Mouse (Mus musculus): ENCODE results near the gene Lad1. TPM values are rescaled to one million over a fixed set of nuclear protein-coding genes. Genes with fewer than 3 reads are reported as not detected.

Lad1 gene
- polyA plus RNA-seq, 1 experiment from 2014 or later = 0.58 TPM

- H3K9me3 ChIP-seq (ENCODE audit: control insufficient read depth, low read length) = no peaks in the 10 kb centered on the region
- peaks cover 7% of the 10 kb centered on the region for H3K4me1 ChIP-seq (ENCODE audit: control insufficient read depth, insufficient read depth, low read length)
- H3K36me3 ChIP-seq (ENCODE audit: control insufficient read depth, insufficient read depth, low read length) = no peaks in the 10 kb centered on the region
- no peak overlapping the region for H3K27ac ChIP-seq (replicated peaks; ENCODE audit: low read depth, low read length)
- no peak overlapping the region for H3K4me3 ChIP-seq (replicated peaks; ENCODE audit: low read depth, low read length)
- DNase-seq (no peak), ATAC-seq (ENCODE audit: low FRiP score, low TSS enrichment) (no peak)
- H3K27me3 ChIP-seq (ENCODE audit: control insufficient read depth, insufficient read depth, low read length) = no peaks in the 10 kb centered on the region
- no peak overlapping the region for H3K4me2 ChIP-seq (ENCODE audit: low read length)
- H3K9ac ChIP-seq (replicated peaks; ENCODE audit: low read length) = no peak overlapping the region
- WGBS = 73% methylated on average over 4 of the region's 4 CpGs
Observed at GRCm38 (mm10) chr1:135856070-135856469, 37.7 kb downstream of the Lad1 start.

GRCm38 (mm10) chr1:135857137-135857775, 38.9 kb downstream of the Lad1 start:
- Histone ChIP-seq H3K9me3 (ENCODE audit: control insufficient read depth, low read length) (no peaks in the 10 kb centered on the region), H3K4me3 (replicated peaks; ENCODE audit: low read depth, low read length) (no peak overlapping the region), H3K36me3 (ENCODE audit: control insufficient read depth, insufficient read depth, low read length) (no peaks in the 10 kb centered on the region), H3K27me3 (ENCODE audit: control insufficient read depth, insufficient read depth, low read length) (no peaks in the 10 kb centered on the region), H3K27ac (replicated peaks; ENCODE audit: low read depth, low read length) (no peak overlapping the region), H3K9ac (replicated peaks; ENCODE audit: low read length) (no peak overlapping the region), H3K4me1 (ENCODE audit: control insufficient read depth, insufficient read depth, low read length) (peaks cover 4% of the 10 kb centered on the region; the same call in 1 of the 2 replicates), H3K4me2 (ENCODE audit: low read length) (no peak overlapping the region)
- WGBS = 67% methylated on average over 11 of the region's 11 CpGs
- DNase-seq (no peak), ATAC-seq (ENCODE audit: low FRiP score, low TSS enrichment) (no peak)

GRCm38 (mm10) chr1:135858533-135858932, 40.1 kb downstream of the Lad1 start:
- no peak overlapping the region for H3K4me2 ChIP-seq (ENCODE audit: low read length)
- H3K27me3 ChIP-seq (ENCODE audit: control insufficient read depth, insufficient read depth, low read length) = no peaks in the 10 kb centered on the region
- H3K9me3 ChIP-seq (ENCODE audit: control insufficient read depth, low read length) = no peaks in the 10 kb centered on the region
- H3K4me3 ChIP-seq (replicated peaks; ENCODE audit: low read depth, low read length) = no peak overlapping the region
- ATAC-seq (ENCODE audit: low FRiP score, low TSS enrichment) (no peak), DNase-seq (no peak)
- H3K36me3 ChIP-seq (ENCODE audit: control insufficient read depth, insufficient read depth, low read length) = no peaks in the 10 kb centered on the region
- 93% methylated on average over 7 of the region's 7 CpGs for WGBS
- no peaks in the 10 kb centered on the region for H3K4me1 ChIP-seq (ENCODE audit: control insufficient read depth, insufficient read depth, low read length)
- no peak overlapping the region for H3K9ac ChIP-seq (replicated peaks; ENCODE audit: low read length)
- H3K27ac ChIP-seq (replicated peaks; ENCODE audit: low read depth, low read length) = no peak overlapping the region

- no peaks in the 10 kb centered on the region for H3K9me3 ChIP-seq (ENCODE audit: control insufficient read depth, low read length)
- H3K4me2 ChIP-seq (ENCODE audit: low read length) = no peak overlapping the region
- DNase-seq (no peak), ATAC-seq (ENCODE audit: low FRiP score, low TSS enrichment) (no peak)
- H3K9ac ChIP-seq (replicated peaks; ENCODE audit: low read length) = no peak overlapping the region
- H3K27me3 ChIP-seq (ENCODE audit: control insufficient read depth, insufficient read depth, low read length) = no peaks in the 10 kb centered on the region
- no peaks in the 10 kb centered on the region for H3K4me1 ChIP-seq (ENCODE audit: control insufficient read depth, insufficient read depth, low read length)
- no peak overlapping the region for H3K27ac ChIP-seq (replicated peaks; ENCODE audit: low read depth, low read length)
- H3K36me3 ChIP-seq (ENCODE audit: control insufficient read depth, insufficient read depth, low read length) = no peaks in the 10 kb centered on the region
- H3K4me3 ChIP-seq (replicated peaks; ENCODE audit: low read depth, low read length) = no peak overlapping the region
- 75% methylated on average over 5 of the region's 5 CpGs for whole genome bisulfite sequencing
Observed at GRCm38 (mm10) chr1:135861091-135861490, 42.7 kb downstream of the Lad1 start.

GRCm38 (mm10) chr1:135861980-135862552, 43.7 kb downstream of the Lad1 start:
- H3K27me3 ChIP-seq (ENCODE audit: control insufficient read depth, insufficient read depth, low read length) = no peaks in the 10 kb centered on the region
- DNase-seq (no peak), ATAC-seq (ENCODE audit: low FRiP score, low TSS enrichment) (no peak)
- H3K36me3 ChIP-seq (ENCODE audit: control insufficient read depth, insufficient read depth, low read length) = no peaks in the 10 kb centered on the region
- H3K9ac ChIP-seq (replicated peaks; ENCODE audit: low read length) = no peak overlapping the region
- no peaks in the 10 kb centered on the region for H3K4me1 ChIP-seq (ENCODE audit: control insufficient read depth, insufficient read depth, low read length)
- no peak overlapping the region for H3K4me2 ChIP-seq (ENCODE audit: low read length)
- no peaks in the 10 kb centered on the region for H3K9me3 ChIP-seq (ENCODE audit: control insufficient read depth, low read length)
- no peak overlapping the region for H3K27ac ChIP-seq (replicated peaks; ENCODE audit: low read depth, low read length)
- 73% methylated on average over 9 of the region's 9 CpGs for WGBS
- H3K4me3 ChIP-seq (replicated peaks; ENCODE audit: low read depth, low read length) = no peak overlapping the region

- no peak for DNase-seq
Observed at GRCm38 (mm10) chr1:135862561-135862960, 44.2 kb downstream of the Lad1 start.

GRCm38 (mm10) chr1:135863786-135864335, 45.5 kb downstream of the Lad1 start:
- no peaks in the 10 kb centered on the region for H3K9me3 ChIP-seq (ENCODE audit: control insufficient read depth, low read length)
- no peaks in the 10 kb centered on the region for H3K4me1 ChIP-seq (ENCODE audit: control insufficient read depth, insufficient read depth, low read length)
- ATAC-seq (ENCODE audit: low FRiP score, low TSS enrichment) = no peak
- H3K4me3 ChIP-seq (replicated peaks; ENCODE audit: low read depth, low read length) = no peak overlapping the region
- no peaks in the 10 kb centered on the region for H3K36me3 ChIP-seq (ENCODE audit: control insufficient read depth, insufficient read depth, low read length)
- no peaks in the 10 kb centered on the region for H3K27me3 ChIP-seq (ENCODE audit: control insufficient read depth, insufficient read depth, low read length)
- no peak overlapping the region for H3K27ac ChIP-seq (replicated peaks; ENCODE audit: low read depth, low read length)
- WGBS = 87% methylated on average over 9 of the region's 9 CpGs
- H3K4me2 ChIP-seq (ENCODE audit: low read length) = no peak overlapping the region
- DNase-seq = no peak
- H3K9ac ChIP-seq (replicated peaks; ENCODE audit: low read length) = no peak overlapping the region

More at GRCm38 (mm10) chr1:135862561-135862960, 44.2 kb downstream of the Lad1 start:
- WGBS = 80% methylated on average over 5 of the region's 5 CpGs
- Histone ChIP-seq H3K27ac (replicated peaks; ENCODE audit: low read depth, low read length) (no peak overlapping the region), H3K9me3 (ENCODE audit: control insufficient read depth, low read length) (no peaks in the 10 kb centered on the region), H3K4me2 (ENCODE audit: low read length) (no peak overlapping the region), H3K4me3 (replicated peaks; ENCODE audit: low read depth, low read length) (no peak overlapping the region), H3K9ac (replicated peaks; ENCODE audit: low read length) (no peak overlapping the region), H3K4me1 (ENCODE audit: control insufficient read depth, insufficient read depth, low read length) (no peaks in the 10 kb centered on the region), H3K36me3 (ENCODE audit: control insufficient read depth, insufficient read depth, low read length) (no peaks in the 10 kb centered on the region), H3K27me3 (ENCODE audit: control insufficient read depth, insufficient read depth, low read length) (no peaks in the 10 kb centered on the region)
- no peak for ATAC-seq (ENCODE audit: low FRiP score, low TSS enrichment)

- Histone ChIP-seq H3K36me3 (ENCODE audit: control insufficient read depth, insufficient read depth, low read length) (no peaks in the 10 kb centered on the region), H3K4me3 (replicated peaks; ENCODE audit: low read depth, low read length) (no peak overlapping the region), H3K9ac (replicated peaks; ENCODE audit: low read length) (no peak overlapping the region), H3K27me3 (ENCODE audit: control insufficient read depth, insufficient read depth, low read length) (no peaks in the 10 kb centered on the region), H3K4me2 (ENCODE audit: low read length) (no peak overlapping the region), H3K27ac (replicated peaks; ENCODE audit: low read depth, low read length) (no peak overlapping the region), H3K9me3 (ENCODE audit: control insufficient read depth, low read length) (no peaks in the 10 kb centered on the region), H3K4me1 (ENCODE audit: control insufficient read depth, insufficient read depth, low read length) (no peaks in the 10 kb centered on the region)
- 88% methylated on average over 6 of the region's 6 CpGs for WGBS
- DNase-seq (no peak), ATAC-seq (ENCODE audit: low FRiP score, low TSS enrichment) (no peak)
Observed at GRCm38 (mm10) chr1:135864830-135865229, 46.4 kb downstream of the Lad1 start.

All from midbrain, embryonic 14.5 days (tissue).